Mouse (Mus musculus) heart, embryonic 14.5 days (tissue): ENCODE data around the gene Fv1. TPM values are rescaled to one million over a fixed set of nuclear protein-coding genes. Genes with fewer than 3 reads are reported as not detected.

Experiments
- ATAC-seq: fragments of 200-750 bp; cut with Nextera tagmentation; 2 replicates; pipeline ENCODE4 v1.8.0; 2017; ENCODE audit warnings: low read depth, moderate TSS enrichment; ENCODE audit not compliant: insufficient number of reproducible peaks, insufficient read depth, low FRiP score
- H3K27ac ChIP-seq, 2 experiments: fragments of 200-500 bp in 1 of 2; fragments of 300-500 bp in 1 of 2; sonication (generic) in 1 of 2; replicated peaks in 1 of 2; 2 replicates each; pipeline ENCODE4 v1.5.1; 2012 to 2014; ENCODE audit warnings: low read depth in 2 of 2, low read length in 2 of 2, control low read depth in 1 of 2, mild to moderate bottlenecking in 1 of 2, mixed read lengths in 1 of 2; ENCODE audit not compliant: control insufficient read depth in 1 of 2, insufficient read depth in 1 of 2
- H3K27me3 ChIP-seq: fragments of 300-500 bp; sonication (generic); 2 replicates; pipeline ENCODE4 v1.6.1; 2014; ENCODE audit warnings: mild to moderate bottlenecking, low read length, control low read depth; ENCODE audit not compliant: control insufficient read depth, insufficient read depth
- H3K36me3 ChIP-seq: fragments of 300-500 bp; sonication (generic); 2 replicates; pipeline ENCODE4 v1.6.1; 2014; ENCODE audit warnings: mild to moderate bottlenecking, control low read depth, low read length, mixed read lengths; ENCODE audit not compliant: control insufficient read depth, insufficient read depth
- H3K4me1 ChIP-seq, 2 experiments: fragments of 200-500 bp in 1 of 2; fragments of 300-500 bp in 1 of 2; sonication (generic) in 1 of 2; 2 replicates each; pipeline ENCODE4 v1.6.1; 2012 to 2014; ENCODE audit warnings: low read length in 2 of 2, control low read depth in 1 of 2, mixed read lengths in 1 of 2; ENCODE audit not compliant: control insufficient read depth in 2 of 2, insufficient read depth in 2 of 2
- H3K4me2 ChIP-seq: fragments of 300-500 bp; sonication (generic); 2 replicates; pipeline ENCODE4 v1.6.1; 2014; ENCODE audit warnings: mild to moderate bottlenecking, low read length
- H3K4me3 ChIP-seq, 2 experiments: fragments of 200-500 bp in 1 of 2; fragments of 300-500 bp in 1 of 2; sonication (generic) in 1 of 2; 2 replicates each; pipeline ENCODE4 v1.5.1; 2012 to 2014; ENCODE audit warnings: low read length in 2 of 2, mild to moderate bottlenecking in 2 of 2, control low read depth in 1 of 2, low read depth in 1 of 2, moderate library complexity in 1 of 2; ENCODE audit not compliant: control insufficient read depth in 1 of 2, insufficient read depth in 1 of 2
- H3K9ac ChIP-seq: fragments of 300-500 bp; sonication (generic); 2 replicates; pipeline ENCODE4 v1.6.1; 2014; ENCODE audit warnings: mild to moderate bottlenecking, low read length
- H3K9me3 ChIP-seq: fragments of 300-500 bp; sonication (generic); 2 replicates; pipeline ENCODE4 v1.6.1; 2016; ENCODE audit warnings: low read length, control low read depth; ENCODE audit not compliant: control insufficient read depth
- WGBS: fragments of 180-500 bp; shearing (Covaris S2); extraction: QIAGEN DNeasy Blood & Tissue Kit; methylation state at CpG from one replicate; pipeline ENCODE4 v1.1.7; 2014; 5-methylcytosine and 5-hydroxymethylcytosine counted together
- polyA plus RNA-seq: library from polyadenylated mRNA; unstranded; fragments of >200 nt; fragmentation: Nextera tagmentation; extraction: Ambion mirVana; gene quantifications from 2 replicates; pipeline ENCODE4 v1.2.1, GENCODE M21; 2014

Fv1 gene
- polyA plus RNA-seq, 1 experiment from 2014 or later: 8.8 TPM

GRCm38 (mm10) chr4:147869238-147869637, 459 bp downstream of the Fv1 start:
- no peaks in the 10 kb centered on the region for H3K9me3 ChIP-seq
- peak overlapping the region; percentile 3 to 70 for H3K27ac ChIP-seq
- H3K4me2 ChIP-seq: peak overlapping the region; percentile 80
- WGBS: 3% methylated on average over 5 of the region's 5 CpGs
- peaks cover 48% of the 10 kb centered on the region for H3K36me3 ChIP-seq
- H3K27me3 ChIP-seq: no peaks in the 10 kb centered on the region
- H3K4me3 ChIP-seq: peak overlapping the region; percentile 64 to 77
- peaks cover 8 to 22% of the 10 kb centered on the region in 2 experiments for H3K4me1 ChIP-seq
- no peak for ATAC-seq
- peak overlapping the region; percentile 76 for H3K9ac ChIP-seq

DNA sequence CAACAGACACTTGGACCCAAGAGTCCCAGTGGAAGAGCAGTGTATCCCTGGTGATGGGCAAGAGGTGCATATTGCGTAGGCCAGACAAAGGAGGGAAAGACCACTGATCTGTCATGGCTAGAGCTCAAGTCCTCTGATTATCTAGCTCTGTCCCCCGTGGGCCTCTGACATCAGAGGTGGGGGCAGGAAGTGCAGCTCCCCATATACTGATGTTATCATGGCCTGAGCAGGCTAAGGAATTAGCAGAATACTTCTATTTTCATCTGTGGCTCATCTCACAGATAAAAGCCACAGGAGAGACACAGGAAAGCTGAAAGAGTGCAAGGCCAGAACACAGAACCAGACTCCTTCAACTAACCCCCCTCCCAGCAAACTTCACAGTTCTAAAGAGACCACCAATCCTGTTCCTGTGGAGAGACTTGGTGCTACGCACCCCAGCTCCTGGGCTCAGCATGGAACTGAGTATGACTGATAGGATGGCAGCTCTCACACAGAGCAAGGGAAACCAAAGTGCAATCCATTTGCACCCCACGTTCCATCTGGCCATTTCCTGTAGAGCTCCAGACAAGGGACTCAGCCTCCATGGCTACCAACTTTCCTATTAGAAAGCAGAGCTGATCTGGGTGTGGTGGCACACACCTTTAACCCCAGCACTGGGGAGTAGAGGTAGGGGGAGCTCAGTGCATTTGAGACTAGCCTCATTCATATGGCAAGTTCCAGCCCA, 7.2 kb downstream of the Fv1 start:
- H3K4me2 ChIP-seq: no peak overlapping the region
- ATAC-seq: no peak
- H3K9me3 ChIP-seq: no peaks in the 10 kb centered on the region
- H3K9ac ChIP-seq: no peak overlapping the region
- H3K4me3 ChIP-seq: no peak overlapping the region
- peaks cover 94% of the 10 kb centered on the region for H3K36me3 ChIP-seq
- no peak overlapping the region for H3K27ac ChIP-seq
- 81% methylated on average over 4 of the region's 4 CpGs for WGBS
- no peaks in the 10 kb centered on the region; a peak in 1 of 4 replicates for H3K4me1 ChIP-seq
- no peaks in the 10 kb centered on the region for H3K27me3 ChIP-seq

DNA sequence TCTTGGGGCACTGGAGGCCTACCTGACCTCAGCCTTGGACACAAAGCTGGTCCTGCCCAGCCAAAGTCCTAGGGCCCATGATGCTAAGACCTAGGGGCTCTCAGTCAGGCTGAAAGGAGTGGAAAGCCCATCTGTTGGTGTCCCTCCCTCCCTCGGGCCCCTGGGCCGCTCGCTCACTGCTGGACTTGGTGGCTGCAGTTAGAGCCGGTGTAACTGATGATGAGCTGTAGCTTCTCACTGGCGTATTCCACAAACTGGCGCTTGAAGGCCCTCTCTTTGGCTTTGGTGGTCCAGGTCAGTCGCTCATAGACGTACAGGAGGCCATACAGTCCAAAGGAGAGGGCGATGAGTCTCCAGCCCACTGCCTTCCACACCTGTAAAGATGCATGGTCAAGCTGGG, 9.8 kb downstream of the Fv1 start:
- no peak for ATAC-seq
- no peaks in the 10 kb centered on the region for H3K9me3 ChIP-seq
- H3K4me1 ChIP-seq: no peaks in the 10 kb centered on the region; a peak in 1 of 4 replicates
- H3K4me2 ChIP-seq: no peak overlapping the region
- H3K36me3 ChIP-seq: peaks cover 97% of the 10 kb centered on the region
- 94% methylated on average over 9 of the region's 9 CpGs for WGBS
- no peak overlapping the region for H3K4me3 ChIP-seq
- no peaks in the 10 kb centered on the region for H3K27me3 ChIP-seq
- no peak overlapping the region for H3K9ac ChIP-seq
- no peak overlapping the region for H3K27ac ChIP-seq

DNA sequence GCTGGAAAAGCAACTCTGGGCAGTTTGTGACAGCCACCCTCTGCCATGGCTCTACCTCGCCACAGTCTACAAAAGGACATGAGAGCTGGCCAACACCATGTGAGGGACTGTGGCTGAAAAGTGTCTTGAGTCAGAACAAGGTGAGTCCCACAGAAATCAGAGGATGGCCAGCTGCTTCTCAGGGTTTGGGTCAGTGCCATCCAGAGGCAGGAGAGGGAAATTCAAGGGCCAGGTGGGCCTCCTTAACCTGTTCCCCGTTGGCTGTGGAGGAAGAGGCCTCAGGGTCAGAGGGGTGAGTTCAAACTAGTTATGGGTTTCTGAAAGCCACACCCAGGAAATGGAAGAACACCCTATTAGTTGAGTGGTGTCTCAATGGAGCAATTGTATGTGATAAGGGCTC, 10.7 kb downstream of the Fv1 start:
- no peaks in the 10 kb centered on the region for H3K27me3 ChIP-seq
- no peak overlapping the region for H3K4me3 ChIP-seq
- no peak overlapping the region for H3K9ac ChIP-seq
- no peak overlapping the region for H3K27ac ChIP-seq
- H3K4me2 ChIP-seq: no peak overlapping the region
- no peaks in the 10 kb centered on the region for H3K9me3 ChIP-seq
- 74% methylated on average over 2 of the region's 2 CpGs for WGBS
- ATAC-seq: no peak
- no peaks in the 10 kb centered on the region; a peak in 1 of 4 replicates for H3K4me1 ChIP-seq
- peaks cover 97% of the 10 kb centered on the region for H3K36me3 ChIP-seq

DNA sequence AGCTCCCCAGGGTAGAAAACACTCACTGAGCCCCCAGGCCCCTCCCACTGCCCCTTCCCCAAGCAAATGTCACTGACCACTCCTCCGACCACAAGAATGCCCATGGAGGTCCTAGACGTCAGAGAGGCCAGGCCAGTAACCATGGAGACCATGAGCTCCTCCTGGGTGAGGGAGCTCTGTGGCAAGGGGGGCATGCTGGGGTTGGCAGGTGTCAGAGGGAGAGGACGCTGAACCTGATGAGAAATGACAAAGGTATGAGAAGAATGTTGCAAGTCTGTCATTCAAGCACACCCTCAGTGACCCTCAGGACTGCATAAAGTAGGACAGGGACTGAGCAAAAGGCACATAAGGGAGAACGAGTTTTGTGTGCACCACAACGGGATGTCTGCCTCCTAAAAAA, 11.1 kb downstream of the Fv1 start:
- Histone ChIP-seq H3K4me2 (no peak overlapping the region), H3K4me1 (no peaks in the 10 kb centered on the region; a peak in 1 of 4 replicates), H3K9ac (no peak overlapping the region), H3K4me3 (no peak overlapping the region), H3K27me3 (no peaks in the 10 kb centered on the region), H3K27ac (no peak overlapping the region), H3K9me3 (no peaks in the 10 kb centered on the region), H3K36me3 (peaks cover 97% of the 10 kb centered on the region)
- 49% methylated on average over 5 of the region's 5 CpGs for WGBS
- no peak for ATAC-seq

GRCm38 (mm10) chr4:147881792-147882191, 13.0 kb downstream of the Fv1 start:
- Histone ChIP-seq H3K9me3 (no peaks in the 10 kb centered on the region), H3K4me3 (no peak overlapping the region), H3K27me3 (no peaks in the 10 kb centered on the region), H3K4me2 (no peak overlapping the region), H3K4me1 (no peaks in the 10 kb centered on the region; a peak in 1 of 4 replicates), H3K27ac (no peak overlapping the region), H3K36me3 (peaks cover 97% of the 10 kb centered on the region), H3K9ac (no peak overlapping the region)
- 92% methylated on average over 7 of the region's 7 CpGs for WGBS
- no peak for ATAC-seq

GRCm38 (mm10) chr4:147883041-147883440, 14.3 kb downstream of the Fv1 start:
- H3K27me3 ChIP-seq: no peaks in the 10 kb centered on the region
- H3K9ac ChIP-seq: no peak overlapping the region
- H3K27ac ChIP-seq: no peak overlapping the region
- peaks cover 97% of the 10 kb centered on the region for H3K36me3 ChIP-seq
- no peak overlapping the region for H3K4me3 ChIP-seq
- no peak overlapping the region for H3K4me2 ChIP-seq
- WGBS: 63% methylated on average over 6 of the region's 6 CpGs
- no peak for ATAC-seq
- H3K4me1 ChIP-seq: no peaks in the 10 kb centered on the region; a peak in 1 of 4 replicates
- H3K9me3 ChIP-seq: no peaks in the 10 kb centered on the region

DNA sequence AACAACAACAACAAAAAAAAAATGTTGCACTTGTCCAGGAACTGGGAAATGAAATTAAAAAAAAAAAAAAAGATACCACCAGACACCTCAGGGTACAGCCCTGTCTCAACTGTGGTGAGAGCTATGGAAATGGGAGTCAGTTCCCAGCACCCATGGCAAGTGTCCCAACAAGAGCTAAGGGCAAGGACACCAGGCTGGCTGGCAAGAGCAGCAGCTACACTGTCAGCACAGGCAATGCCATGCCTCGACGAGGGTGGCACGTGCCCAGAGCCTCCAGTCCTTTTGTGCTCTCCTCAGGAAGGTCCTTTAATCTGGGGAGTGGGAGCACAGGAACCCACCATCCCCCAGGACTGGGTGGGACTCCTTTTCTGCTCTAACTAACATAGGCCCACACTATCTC, 15.4 kb downstream of the Fv1 start:
- H3K27me3 ChIP-seq: no peaks in the 10 kb centered on the region
- no peaks in the 10 kb centered on the region for H3K9me3 ChIP-seq
- no peak overlapping the region for H3K4me3 ChIP-seq
- H3K4me2 ChIP-seq: no peak overlapping the region
- 85% methylated on average over 3 of the region's 3 CpGs for WGBS
- H3K27ac ChIP-seq: no peak overlapping the region
- peaks cover 97% of the 10 kb centered on the region for H3K36me3 ChIP-seq
- no peak for ATAC-seq
- H3K9ac ChIP-seq: no peak overlapping the region
- H3K4me1 ChIP-seq: no peaks in the 10 kb centered on the region; a peak in 1 of 4 replicates
